Mouse (Mus musculus) megakaryocyte-erythroid progenitor cell, adult 5 weeks (primary cell): ENCODE data around the gene Olfr190. TPM values are rescaled to one million over a fixed set of nuclear protein-coding genes. Genes with fewer than 3 reads are reported as not detected.

Source experiments
- polyA plus RNA-seq: library from polyadenylated mRNA; stranded (reverse); fragments of >175 nt; gene quantifications from 2 replicates; pipeline ENCODE4 v1.2.3, GENCODE M21; 2012

Gene Olfr190
- polyA plus RNA-seq, result not detected in 2 replicates

DNA sequence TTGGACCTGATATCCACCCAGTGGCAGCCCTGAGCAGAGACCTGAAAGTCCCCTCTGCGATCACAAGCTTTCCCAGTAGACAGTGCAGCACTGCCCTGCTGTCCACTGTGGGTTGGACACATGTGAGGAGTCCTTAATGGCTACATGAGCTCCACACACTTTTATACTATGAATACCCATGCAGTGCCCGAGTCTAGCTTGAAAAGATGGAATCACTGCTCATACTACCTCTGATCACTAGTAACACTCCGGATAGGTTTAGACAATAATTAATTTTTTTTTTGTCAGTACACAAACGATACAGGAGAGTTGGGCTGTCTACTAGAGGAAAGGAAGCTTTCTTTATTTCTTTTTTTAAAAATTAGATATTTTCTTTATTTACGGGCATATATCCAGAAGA lies at the start of gene Olfr190:
Gene Olfr190, minus strand, starts transcription at position 101 of the 400 bp plus-strand sequence.

DNA sequence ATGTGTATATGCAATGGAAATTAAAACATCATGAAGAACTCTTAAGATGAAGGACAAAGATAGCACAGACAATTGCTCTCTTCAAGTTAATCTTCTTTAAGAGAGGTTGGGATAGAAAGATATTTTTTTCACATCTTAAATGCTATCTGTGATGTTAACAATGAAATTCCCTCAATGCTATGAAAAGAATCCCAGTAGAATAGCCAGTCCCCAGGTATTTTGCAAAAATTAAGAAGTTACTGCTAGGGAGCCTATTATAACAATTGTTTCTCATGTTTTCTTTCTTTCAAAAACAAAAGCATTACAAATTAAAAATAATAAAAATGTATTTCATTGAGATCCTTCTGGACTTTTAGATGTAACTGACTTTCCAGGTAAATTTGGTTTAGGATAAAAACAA lies 43.2 kb upstream of the Olfr190 start, which contains the start of gene Olfr194:
Gene Olfr194, minus strand, starts transcription at position 101 of the 400 bp plus-strand sequence.

DNA sequence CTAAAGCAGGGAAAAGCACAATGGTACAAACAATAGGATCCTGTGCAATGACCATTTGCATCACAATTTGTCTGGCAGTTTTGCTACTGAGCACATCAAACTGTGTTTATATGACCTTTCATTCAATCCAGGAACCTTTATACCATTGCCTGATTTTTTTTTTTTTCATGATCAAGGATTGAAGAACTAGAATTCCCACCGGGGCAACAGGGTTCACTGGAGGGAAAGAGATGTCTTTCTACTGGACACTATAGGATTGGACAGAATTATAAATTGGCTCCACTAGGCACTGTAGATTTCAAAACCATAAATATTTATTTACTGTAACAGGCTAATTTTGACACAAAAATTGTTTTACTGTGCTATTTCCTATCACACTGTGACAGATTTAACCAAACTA lies 34.0 kb upstream of the Olfr190 start, which contains the start of gene Olfr193:
Gene Olfr193, minus strand, starts transcription at position 101 of the 400 bp plus-strand sequence.

DNA sequence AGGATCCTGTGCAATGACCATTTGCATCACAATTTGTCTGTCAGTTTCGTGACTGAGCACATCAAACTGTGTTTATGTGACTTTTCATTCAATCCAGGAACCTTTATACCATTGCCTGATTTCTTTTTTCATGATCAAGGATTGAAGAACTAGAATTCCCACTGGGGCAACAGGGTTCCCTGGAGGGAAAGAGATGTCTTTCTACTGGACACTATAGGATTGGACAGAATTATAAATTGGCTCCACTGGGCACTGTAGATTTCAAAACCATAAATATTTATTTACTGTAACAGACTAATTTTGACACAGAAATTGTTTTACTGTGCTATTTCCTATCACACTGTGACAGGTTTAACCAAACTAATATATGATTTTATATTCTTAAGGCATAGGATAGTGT lies 11.9 kb upstream of the Olfr190 start, which contains the start of gene Olfr191:
Gene Olfr191, minus strand, starts transcription at position 101 of the 400 bp plus-strand sequence.

DNA sequence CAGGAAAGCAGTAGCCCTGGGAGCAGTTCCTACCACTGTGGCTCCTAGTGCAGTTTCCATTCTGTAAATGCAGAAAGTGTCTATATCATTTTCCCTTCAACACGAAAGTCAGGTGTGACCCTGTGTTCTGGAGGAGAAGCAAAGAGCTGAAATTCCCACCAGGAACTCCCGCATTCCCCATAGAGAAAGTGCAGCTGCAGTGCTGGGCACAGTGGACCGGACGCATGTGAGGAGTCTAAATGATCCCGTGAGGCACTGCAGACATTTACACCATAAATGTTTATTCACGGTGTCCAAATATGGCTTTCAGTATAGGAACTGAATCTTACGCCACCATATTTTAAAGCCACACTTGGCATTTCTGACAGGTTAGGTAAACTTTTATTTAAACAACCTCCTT lies 38.1 kb downstream of the Olfr190 start, which contains the start of gene Olfr187:
Gene Olfr187, minus strand, starts transcription at position 58 of the 400 bp plus-strand sequence.

DNA sequence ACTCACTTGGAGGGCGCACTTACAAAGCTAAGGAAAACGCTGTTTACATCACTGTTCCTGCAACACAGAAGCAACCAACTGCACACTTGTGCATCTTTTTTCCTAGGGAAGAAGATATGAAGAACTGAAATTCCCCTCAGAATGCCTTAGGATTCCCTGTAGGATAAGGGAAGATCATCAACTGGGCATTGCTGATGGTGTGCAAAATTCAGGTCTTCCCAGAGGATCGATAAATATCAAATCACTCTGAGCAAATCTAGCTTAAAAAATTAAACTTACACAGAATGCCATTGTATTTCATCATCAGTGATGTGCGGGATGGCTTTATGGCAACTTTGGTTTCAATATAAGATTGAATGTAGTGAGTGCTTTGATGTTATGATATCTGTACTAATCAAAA lies 47.6 kb downstream of the Olfr190 start, which contains the start of gene Olfr186:
Gene Olfr186, minus strand, starts transcription at position 101 of the 400 bp plus-strand sequence.

Other genes starting within 250 kb of the Olfr190 start
- gene Olfr177, start 203.2 kb downstream of the Olfr190 start, polyA plus RNA-seq, result not detected in 2 replicates
- gene Olfr178, start 185.9 kb downstream of the Olfr190 start, polyA plus RNA-seq, result not detected in 2 replicates
- not detected in 2 replicates for gene Olfr181, start 149.2 kb downstream of the Olfr190 start, polyA plus RNA-seq
- gene Olfr180, start 148.6 kb downstream of the Olfr190 start, polyA plus RNA-seq, result not detected in 2 replicates
- gene Olfr183, start 82.6 kb downstream of the Olfr190 start, polyA plus RNA-seq, result 0.06 TPM in 1 of 2 replicates, not detected in the other
- not detected in 2 replicates for gene Olfr186, start 47.7 kb downstream of the Olfr190 start, polyA plus RNA-seq
- gene Olfr187, start 38.2 kb downstream of the Olfr190 start, polyA plus RNA-seq, result not detected in 2 replicates
- gene Olfr191, start 11.8 kb upstream of the Olfr190 start, polyA plus RNA-seq, result not detected in 2 replicates
- not detected in 2 replicates for gene Olfr193, start 33.9 kb upstream of the Olfr190 start, polyA plus RNA-seq
- gene Olfr194, start 43.1 kb upstream of the Olfr190 start, polyA plus RNA-seq, result not detected in 2 replicates
- gene Olfr195, start 69.0 kb upstream of the Olfr190 start, polyA plus RNA-seq, result not detected in 2 replicates
- gene Olfr196, start 92.4 kb upstream of the Olfr190 start, polyA plus RNA-seq, result not detected in 2 replicates
- not detected in 2 replicates for gene Olfr198, start 125.5 kb upstream of the Olfr190 start, polyA plus RNA-seq
- gene Olfr199, start 141.8 kb upstream of the Olfr190 start, polyA plus RNA-seq, result not detected in 2 replicates
- gene Olfr201, start 194.6 kb upstream of the Olfr190 start, polyA plus RNA-seq, result not detected in 2 replicates
- gene Olfr202, start 208.8 kb upstream of the Olfr190 start, polyA plus RNA-seq, result not detected in 2 replicates
- not detected in 2 replicates for gene Olfr203, start 220.9 kb upstream of the Olfr190 start, polyA plus RNA-seq
- gene Olfr204, start 240.2 kb upstream of the Olfr190 start, polyA plus RNA-seq, result 0.02 TPM in 1 of 2 replicates, not detected in the other